Mouse (Mus musculus) large intestine, adult 2 months (tissue): Measurements from ENCODE around the gene Numa1. TPM values are rescaled to one million over a fixed set of nuclear protein-coding genes. Genes with fewer than 3 reads are reported as not detected.
"Not testable (repeated sequence)": the region's sequence is repeated elsewhere in the genome, so short reads cannot be mapped to it uniquely, and the experiment has no call there.

ENCODE experiments used
- DNase-seq: peaks from one replicate; pipeline ENCODE4 v3.0.0-alpha.2; 2012; ENCODE audit warnings: low read depth, low spot score
- WGBS: fragments of 180-500 bp; shearing (Covaris S2); methylation state at CpG from one replicate; pipeline ENCODE4 v1.1.7; 2018; 5-methylcytosine and 5-hydroxymethylcytosine counted together
- polyA plus RNA-seq: library from polyadenylated mRNA; depleted of rRNA; stranded (reverse); fragments of >200 nt; gene quantifications from 2 replicates; pipeline ENCODE4 v1.2.3, GENCODE M21; 2012; rRNA removed

The Numa1 gene
- polyA plus RNA-seq = 44.7 and 56.1 TPM in 2 replicates

DNA sequence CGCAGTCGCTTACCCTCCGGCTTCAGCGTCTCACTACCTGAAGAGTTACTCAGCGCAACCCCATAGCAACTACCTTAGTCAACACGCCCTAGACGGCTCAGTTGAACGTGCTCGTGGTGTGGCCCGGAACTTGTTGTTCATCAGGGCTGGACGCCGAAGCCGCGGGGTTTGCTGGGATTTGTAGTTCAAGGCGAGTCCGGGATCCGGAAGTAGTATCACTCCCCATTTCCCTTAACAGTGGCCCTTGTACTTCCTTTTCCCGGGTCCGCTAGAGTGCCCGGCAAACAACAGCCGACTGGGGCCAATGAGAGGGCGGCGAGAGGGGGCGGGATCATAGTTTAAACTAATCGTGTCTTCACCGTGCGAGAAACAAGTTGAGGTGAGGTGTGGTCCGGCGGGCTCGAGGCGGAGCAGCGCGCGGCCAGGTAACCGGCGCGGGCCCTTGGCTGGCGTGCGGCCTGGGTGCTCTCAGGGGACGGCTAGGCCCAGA, at the start of gene Numa1, which contains the start of gene Lrrc51:
Numa1 (plus strand) TSS at position 361 of the 490 bp plus-strand sequence.
Lrrc51 (minus strand) TSS at position 145 of the 490 bp plus-strand sequence.
- under 1% methylated on average over 40 of the region's 40 CpGs for WGBS
- DNase-seq = peak; percentile 99

DNA sequence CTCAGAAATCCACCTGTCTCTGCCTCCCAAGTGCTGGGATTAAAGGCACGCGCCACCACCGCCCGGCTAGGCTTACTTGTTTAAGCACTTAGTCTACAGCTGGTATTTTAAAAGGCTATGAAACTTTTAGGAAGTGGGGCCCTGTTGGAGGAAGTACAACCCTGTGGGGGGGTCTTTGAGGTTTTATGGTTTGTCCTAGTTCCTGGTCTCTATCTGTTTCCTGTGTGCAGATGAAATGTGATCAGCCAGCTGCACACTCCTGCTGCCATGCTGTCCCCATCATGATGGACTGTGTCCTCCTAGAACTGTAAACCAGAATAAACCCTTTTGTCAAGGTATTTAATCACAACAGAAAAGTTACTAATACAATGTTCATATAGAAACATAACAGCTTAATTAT, 49.8 kb upstream of the Numa1 start:
- 94% methylated on average over 4 of the region's 4 CpGs for WGBS
- DNase-seq = no peak

DNA sequence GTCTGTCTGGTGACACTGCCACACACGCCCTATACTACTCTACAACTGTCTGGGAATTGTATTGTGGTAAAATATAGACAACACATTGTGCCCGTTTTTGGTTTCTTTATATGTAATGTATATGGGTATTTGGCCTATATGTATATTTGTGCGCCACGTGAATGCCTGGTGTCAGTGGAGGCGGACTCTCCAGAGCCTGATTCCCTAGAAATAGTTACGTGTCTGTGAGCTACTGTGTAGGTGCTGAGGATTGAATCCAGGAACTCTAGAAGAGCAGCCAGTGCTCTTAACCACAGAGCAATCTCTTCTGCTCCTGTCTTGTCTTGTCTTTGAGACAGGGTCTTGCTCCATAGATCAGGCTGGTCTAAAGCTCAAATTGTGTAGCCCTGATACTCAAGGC, 47.6 kb upstream of the Numa1 start:
- no peak for DNase-seq
- 84% methylated on average over 6 of the region's 6 CpGs for WGBS

DNA sequence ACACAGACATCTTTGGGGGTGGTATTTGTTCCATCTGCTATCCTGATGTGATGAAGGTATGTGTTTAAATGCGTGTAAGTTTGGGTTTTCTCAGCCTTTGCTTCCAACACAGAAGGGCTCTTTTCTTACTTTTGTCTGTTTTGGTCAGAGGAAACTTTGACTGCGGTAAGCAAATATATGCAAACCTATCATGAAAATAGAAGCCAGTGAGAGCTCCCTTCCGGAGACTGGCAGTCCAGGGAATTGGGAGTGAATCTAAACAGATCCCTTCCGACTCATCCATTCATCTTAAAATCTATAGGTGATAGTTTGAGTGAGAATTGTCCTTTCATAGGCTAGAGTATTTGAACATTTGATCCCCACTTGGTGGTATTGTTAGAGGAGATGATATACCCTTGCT, 45.5 kb upstream of the Numa1 start:
- WGBS = 82% methylated on average over 4 of the region's 4 CpGs
- DNase-seq = no peak

DNA sequence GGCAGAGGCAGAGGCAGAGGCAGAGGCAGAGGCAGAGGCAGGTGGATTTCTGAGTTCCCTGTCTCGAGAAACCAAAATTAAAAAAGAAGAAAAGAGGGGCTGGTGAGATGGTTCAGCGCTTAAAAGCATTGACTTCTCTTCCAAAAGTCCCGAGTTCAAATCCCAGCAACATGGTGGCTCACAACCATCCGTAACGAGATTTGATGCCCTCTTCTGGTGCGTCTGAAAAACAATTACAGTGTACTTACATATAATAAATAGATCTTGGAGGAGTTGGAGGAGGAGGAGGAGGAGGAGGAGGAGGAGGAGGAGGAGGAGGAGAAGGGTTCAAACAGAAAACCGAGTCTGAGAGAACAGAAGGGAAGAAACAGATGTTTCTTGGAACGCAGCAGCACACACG, 38.2 kb upstream of the Numa1 start:
- 30% methylated on average over 9 of the region's 9 CpGs for WGBS
- no peak for DNase-seq

DNA sequence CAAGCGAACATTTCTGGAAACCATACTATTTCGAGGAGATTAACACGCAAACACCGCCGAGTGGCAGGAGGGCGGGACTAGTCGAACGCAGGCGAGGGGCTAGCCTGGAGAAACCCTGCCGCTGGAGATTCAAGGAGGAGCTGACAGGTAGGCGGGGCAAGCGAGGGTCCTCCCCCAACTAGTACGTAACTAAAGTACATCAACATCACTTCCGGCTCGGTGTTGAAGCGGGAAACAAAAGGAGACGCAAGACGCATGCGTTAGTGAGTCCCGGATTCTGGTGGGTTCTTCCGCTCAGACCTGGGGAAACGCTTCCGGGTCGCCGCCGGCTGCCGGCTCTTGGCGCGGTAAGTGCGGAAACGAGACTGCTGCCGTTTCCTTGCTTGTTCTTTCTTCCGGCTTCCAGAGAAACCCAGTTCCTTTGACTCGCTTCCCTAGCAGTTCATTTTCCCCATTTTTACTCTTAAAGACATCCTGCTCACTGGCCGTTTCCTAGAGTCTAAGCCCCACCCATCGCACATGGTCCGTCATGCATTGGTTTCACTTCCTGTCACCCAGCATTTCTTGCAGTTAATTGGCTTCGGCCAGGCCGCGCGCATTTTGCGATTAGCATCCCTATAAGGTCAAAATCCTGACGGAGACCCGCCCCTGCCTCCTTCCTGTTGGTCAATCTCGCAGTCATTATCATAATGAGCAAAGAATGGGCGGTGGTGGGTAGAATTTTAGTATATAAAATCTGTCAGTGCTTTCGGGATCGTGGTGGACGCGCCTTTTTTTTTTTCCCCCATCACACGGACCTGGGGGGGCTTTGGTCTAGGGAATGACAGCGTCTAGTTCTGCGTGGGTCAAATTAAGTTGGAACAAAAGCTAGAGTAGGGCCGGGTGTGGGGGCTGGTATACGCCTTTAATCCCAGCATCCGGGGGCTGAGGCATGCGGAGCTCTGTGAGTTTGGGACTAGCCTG, 37.5 kb upstream of the Numa1 start:
- peak; percentile 95 for DNase-seq
- WGBS = under 1% methylated on average over 57 of the region's 57 CpGs

DNA sequence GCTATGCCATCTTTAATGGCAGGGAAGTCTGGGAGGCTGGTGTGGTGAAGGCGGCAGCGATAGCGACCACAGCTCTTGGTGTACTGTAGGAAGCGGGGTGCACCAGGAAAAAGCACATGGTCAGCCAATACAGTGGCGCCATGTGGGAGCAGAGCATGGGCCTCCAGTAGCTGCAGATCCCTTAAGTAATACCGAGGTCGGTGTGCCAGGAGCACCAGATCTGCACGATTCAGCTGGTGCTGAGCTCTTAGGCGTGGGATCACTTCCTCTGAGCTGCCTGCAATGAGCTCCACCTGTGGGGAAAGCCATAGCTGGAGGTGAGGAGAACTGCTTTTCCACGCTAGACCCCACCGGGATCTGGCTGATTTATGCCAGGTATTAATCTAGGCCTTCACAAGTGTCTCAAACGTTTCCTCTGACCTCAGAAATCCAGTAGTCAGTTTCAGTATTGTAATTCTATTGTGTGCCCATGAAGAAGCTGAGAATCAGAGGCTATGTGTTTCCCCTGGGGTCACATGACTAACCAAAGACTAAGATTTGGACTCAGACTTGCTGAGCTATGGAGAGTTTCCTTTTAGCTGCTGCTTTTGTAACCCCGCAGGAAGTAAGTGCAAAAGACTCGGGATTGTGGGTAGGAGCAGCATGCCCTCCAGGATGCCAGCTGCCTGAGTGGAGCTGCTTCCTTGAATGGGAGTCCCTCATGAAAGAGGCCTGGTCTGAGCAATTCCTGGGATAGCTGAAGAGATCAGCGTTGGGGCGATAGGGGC, 33.4 kb upstream of the Numa1 start:
- WGBS = 89% methylated on average over 16 of the region's 16 CpGs
- no peak for DNase-seq

DNA sequence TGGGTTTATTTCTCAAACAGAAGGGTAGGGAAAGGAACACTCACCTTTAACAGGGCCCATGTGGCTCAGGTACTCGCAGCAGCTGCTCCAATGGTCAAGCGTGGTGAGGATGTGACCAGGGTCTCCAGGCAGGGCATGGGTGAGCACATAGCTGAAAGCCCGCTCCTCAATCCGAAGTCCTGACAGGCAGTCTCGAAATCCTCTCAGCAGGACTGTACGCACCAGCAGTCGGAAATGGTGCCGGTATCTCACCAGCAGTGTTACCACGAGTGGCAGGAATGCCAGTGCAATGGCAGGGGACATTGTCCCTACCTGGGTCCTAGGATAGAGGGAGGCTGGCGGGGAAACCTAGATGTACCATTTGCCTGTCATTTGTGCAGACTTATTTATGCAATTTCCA, 31.9 kb upstream of the Numa1 start:
- WGBS = 92% methylated on average over 10 of the region's 10 CpGs
- no peak for DNase-seq

DNA sequence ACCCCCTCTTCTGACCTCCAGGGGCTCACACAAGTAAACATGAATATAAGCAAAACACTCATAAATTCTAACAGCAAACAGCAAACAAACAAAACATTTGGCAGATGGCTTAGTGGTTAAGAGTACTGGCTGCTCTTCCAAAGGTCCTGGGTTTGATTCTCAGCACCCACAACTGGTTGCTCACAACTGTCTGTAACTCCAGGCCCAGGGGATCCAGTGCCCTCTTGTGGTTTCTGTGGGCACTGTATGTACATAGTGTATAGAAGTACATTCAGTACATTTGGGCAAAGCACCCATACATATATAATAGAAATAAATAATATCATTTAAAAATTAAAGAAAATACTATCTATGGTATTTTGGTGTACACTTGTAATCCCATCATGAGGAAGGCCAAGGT, 31.1 kb upstream of the Numa1 start:
- DNase-seq = no peak

DNA sequence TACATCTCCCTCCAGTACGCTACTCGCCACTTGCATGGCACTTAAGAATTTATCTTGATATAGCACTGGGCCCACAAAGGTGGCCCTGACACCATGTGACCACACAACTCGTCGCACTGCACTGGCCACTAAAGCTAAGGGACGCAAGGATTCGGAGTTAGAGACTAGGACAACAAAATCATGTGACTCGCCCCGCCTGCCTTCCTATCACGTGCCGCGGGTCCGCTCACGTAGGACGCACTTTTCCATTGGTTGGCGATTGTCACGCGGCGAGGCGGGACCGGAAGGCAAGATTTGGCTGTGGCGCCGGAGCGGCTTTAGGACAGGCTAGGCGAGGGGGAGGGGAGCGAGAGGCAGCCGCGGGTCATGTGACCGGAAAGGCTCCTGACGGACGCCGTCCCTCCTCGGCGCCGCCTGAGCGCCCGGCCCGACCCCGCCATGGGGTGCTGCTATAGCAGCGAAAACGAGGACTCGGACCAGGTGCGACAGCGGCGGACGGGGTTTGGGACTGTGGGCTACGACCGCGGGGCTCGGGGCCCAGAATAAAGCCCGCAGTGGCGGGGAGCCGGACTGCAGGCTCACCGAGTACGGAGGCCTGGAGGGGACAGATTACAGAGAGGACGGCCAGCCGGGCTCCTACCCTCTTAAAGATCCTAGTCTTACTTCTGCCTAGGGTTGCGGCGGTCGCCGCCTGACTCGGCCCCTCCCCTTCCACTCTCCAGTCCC, 28.2 kb upstream of the Numa1 start, which contains the start of gene Lamtor1:
Lamtor1 (plus strand) TSS at position 344 of the 726 bp plus-strand sequence.
- WGBS = under 1% methylated on average over 61 of the region's 61 CpGs
- peak; percentile 97 for DNase-seq

DNA sequence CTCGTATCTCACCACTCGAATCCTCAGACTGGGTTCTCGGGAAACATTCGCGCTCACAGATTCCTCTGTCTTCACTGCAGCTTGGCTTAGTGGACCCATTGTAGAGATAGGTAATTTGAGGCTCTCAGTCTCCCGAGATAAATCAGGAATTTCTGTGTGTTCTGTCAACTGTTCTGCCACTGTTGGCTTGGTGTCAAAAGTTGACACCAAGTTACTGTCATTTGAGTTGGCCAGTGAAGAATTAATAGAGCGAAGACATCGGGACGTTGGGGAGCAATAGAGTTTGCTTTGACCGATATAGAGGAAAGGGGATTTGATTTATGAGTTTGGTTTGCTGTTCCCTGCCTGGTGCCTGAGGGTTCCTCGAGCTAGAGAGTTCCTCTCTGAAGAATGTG, 27.6 kb upstream of the Numa1 start, which contains the start of gene Tomt:
Tomt (minus strand) TSS at position 73 of the 395 bp plus-strand sequence.
- DNase-seq = no peak
- WGBS = under 1% methylated on average over 11 of the region's 11 CpGs

DNA sequence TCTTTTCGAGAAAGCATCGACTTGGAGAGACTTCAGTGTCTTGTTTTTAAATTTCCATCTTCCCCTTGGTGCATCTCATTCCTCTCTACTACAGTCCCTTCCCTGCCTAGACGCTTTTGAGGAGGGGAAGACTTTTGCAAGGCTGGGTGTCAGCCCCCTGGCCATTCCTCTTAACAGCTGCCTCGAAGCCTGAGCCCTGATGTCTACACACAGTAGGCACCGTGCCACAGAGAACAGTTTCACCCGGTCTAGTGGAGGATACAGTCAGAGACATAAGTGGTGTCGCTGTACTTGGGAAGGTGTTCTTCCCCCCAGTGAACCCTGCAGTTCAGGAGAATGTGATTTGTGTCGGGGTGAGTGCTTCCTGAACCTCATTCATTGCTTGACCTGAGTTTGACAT, 27.2 kb upstream of the Numa1 start:
- WGBS = 27% methylated on average over 8 of the region's 8 CpGs
- no peak for DNase-seq

DNA sequence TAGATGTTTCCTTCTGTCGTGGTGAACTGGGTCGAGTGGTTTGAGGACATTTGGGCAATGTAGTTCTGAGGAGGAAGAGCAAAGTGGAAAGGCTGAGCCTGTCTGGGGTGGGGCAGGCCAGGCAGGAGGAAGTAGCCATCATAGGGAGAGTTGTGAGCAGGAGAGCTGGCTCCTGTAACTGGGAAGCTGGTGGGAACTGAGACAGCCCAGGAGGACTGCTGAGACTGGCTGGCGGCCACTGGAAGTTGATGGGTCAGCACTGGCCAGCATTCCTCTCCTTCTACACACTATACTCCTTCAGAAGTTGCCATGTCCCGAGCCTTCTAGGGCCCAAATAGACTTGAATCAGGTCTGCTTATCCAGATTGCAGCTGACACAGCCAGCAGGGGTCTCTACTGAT, 25.5 kb upstream of the Numa1 start:
- no peak for DNase-seq
- WGBS = 21% methylated on average over 4 of the region's 4 CpGs

DNA sequence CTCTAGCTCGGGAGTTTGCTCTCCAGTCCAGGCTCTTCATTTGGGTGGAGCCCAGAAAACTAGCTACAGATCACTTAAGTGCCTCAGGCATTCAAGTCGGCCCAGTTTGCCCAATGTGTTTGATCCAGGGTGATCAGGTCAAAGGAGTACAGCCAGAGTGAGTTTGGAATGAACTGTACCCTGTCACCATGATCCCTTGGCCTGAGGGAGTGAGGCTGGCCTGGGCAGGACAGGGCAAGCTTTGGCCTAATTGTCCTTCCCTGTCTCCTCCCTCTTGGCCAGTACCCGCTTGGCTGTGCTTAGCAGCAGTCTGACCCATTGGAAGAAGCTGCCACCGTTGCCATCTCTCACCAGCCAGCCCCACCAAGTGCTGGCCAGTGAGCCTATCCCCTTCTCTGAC, 23.8 kb upstream of the Numa1 start:
- DNase-seq = no peak
- WGBS = 66% methylated on average over 4 of the region's 4 CpGs

DNA sequence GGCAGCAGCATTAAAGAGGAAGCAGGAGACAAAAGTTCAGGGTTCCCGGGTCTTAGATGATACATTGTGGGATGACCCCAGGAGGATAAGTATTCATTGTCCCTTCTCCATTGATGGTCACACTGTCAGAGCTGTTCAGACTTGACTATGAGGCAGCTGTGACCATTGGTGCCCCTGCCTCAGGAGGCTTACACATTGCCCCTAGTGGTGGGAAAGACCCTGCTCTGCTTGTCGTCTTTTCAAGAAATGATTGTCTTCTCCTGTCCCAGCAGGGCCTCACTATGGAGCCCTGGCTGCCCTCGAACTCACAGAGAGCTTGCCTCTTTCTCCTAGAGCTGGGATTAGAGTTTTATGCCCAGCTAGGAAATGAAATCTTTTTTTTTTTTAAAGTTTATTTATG, 21.9 kb upstream of the Numa1 start:
- WGBS = 74% methylated on average over 3 of the region's 3 CpGs
- DNase-seq = no peak

DNA sequence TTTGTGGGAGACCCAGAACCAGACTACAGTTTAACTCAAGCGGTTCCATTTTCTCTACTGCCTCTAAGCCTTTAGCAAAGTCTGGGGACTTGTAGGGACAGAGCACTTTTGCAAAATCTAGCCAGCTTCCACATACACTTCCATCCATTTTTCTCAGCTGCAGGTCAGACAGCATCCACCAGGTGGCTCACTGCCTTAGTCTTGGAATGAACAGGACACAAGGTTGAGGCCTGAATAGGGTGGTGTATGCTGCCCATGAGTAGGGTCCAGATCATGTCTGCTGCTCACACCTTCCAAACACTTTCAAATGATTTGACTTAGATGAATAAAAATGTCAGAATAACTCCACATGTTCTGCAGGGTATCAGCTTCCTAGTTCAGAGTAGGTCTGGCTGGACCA, 15.8 kb upstream of the Numa1 start:
- no peak for DNase-seq
- WGBS = 17% methylated on average over 1 of the region's 1 CpGs

DNA sequence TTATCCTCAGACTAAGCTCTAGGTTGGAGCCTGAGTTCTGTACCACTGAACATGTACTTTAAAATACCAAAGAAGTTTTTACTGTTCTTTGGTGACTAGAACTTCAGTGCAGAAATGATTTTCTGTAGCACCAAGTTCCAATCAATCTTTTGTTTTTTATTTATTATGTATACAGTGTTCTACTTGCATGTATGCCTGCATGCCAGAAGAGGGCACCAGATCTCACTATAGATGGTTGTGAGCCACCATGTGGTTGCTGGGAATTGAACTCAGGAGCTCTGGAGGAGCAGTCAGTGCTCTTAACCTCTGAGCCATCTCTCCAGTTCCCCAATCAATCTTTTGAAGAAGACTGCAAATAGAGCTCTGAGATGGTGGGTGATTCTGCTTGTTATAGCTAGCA, 8.0 kb upstream of the Numa1 start:
- DNase-seq = not testable (repeated sequence)

DNA sequence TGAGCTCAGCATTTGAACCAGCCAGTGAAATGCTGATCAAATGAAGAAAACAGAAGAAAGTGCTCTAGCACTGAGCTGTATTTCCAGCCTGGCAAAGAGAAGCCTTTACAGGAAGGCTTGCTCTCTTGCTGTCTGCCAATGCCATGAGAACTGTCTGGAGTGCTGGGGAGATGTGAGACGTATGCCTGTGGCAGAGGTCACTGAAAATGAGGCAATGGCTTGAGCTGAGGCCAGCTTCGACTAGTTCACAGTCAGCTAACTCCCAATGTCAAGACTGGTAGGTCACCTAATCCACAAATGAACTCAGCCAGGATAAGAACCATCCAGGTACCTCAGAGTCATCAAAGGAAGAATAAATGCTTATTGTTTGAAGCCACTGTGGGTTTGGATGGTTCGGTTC, 5.8 kb upstream of the Numa1 start:
- WGBS = 67% methylated on average over 3 of the region's 3 CpGs
- no peak for DNase-seq

DNA sequence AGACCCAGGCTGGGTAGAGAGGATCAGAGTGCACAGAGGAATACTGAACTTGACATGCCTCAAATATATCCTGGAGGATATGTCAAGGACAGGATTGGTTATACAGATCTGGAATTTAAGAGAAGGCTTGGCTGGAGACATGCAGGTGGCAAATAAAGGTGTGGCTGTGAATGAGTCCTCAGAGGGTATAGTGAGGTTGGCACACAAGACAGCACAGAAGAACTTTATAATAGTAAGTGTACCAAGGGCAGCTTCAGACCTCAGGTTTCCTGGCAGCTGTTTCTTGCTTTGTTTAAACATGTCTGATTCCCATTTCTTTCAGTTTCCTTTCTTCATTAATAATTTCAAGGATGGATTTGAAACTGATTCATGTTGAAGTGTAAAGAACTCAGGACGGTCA, 1.4 kb upstream of the Numa1 start:
- DNase-seq = peak; percentile 72
- 37% methylated on average over 1 of the region's 1 CpGs for WGBS

DNA sequence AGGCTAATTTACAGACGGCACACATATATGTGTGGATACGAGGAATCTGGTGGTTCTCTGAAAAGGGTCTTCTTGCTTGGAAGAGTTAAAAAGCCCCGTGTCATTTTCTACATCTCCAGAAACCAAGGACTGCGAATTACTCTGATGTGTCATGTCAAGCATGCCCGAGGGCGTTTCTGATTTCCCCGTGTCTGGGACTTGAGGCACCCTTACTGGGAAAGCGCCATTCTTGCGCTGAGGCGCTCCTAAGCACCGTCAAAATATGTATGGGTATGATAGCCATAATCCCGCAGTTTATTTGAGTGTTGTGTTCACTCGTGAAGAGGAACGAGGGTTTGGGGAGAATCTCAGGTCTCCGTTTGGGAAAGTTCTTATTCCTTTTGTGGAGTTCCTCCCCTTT, 611 bp upstream of the Numa1 start:
- WGBS = under 1% methylated on average over 15 of the region's 15 CpGs
- no peak for DNase-seq
